Mouse (Mus musculus): ENCODE measurements at regions not wholly inside any gene's neighbourhood (a gene's known extent, or its start where the extent isn't known, plus 50 kb on each side); places are given as distances from the start of the nearest gene placed in this dataset.

- no peak for TF ChIP-seq MEF2A (IDR thresholded peaks at IDR 0.05; ENCODE audit: borderline replicate concordance, low read depth, low read length)
- no peak for TF ChIP-seq E2F4 (IDR thresholded peaks at IDR 0.05; ENCODE audit: insufficient replicate concordance, low read depth, low read length)
- TF ChIP-seq RCOR1 (conservative IDR thresholded peaks at IDR 0.05; ENCODE audit: low read depth, low read length) = no peak
- no peak for TF ChIP-seq EP300 (IDR thresholded peaks at IDR 0.05; ENCODE audit: low read length)
- TF ChIP-seq CTCF (conservative IDR thresholded peaks at IDR 0.05 in 1 of 2, IDR thresholded peaks at IDR 0.05 in 1 of 2; ENCODE audit: low read depth in 2 of 2, low read length in 2 of 2) = no peak
Observed at GRCm38 (mm10) chr1:159413374-159413773, 110.2 kb upstream of the Tnr start.
